ENCODE assay signal across 29 mouse cellular contexts in genomic region chr16:6906001-6906400, GRCm38 (mm10).
DNase-seq lines count a peak whose midpoint lies in the region; ATAC-seq and TF ChIP-seq lines count a peak whose summit lies in the region.
"Had no signal": no experiment of that assay in that cellular context is flagged by ENCODE, and none has a peak within 500 bp of the region (broad histone marks: within the 10 kb centered on the region; RNA-seq: fewer than 3 reads in every experiment).

No protein-coding gene starts in this region.

- DNase-seq in forebrain, embryonic 14.5 days (ENCODE audit: low spot score) = no peak
- DNase-seq in brain, embryonic 14.5 days (ENCODE audit: low read depth) = peak; percentile 35
- DNase-seq in cerebellum, adult 18-20 months = peak; percentile 46 to 71
- peak; percentile 31 to 63 for DNase-seq in cerebellum, postnatal 14 days
- no peak for DNase-seq in kidney, adult 9 months
- DNase-seq in frontal cortex, postnatal 36 days (ENCODE audit: low spot score in 2 of 2) = no peak
- DNase-seq: adrenal gland, postnatal 36 days; B cell, adult 2 months; gastrocnemius, postnatal 10 days; heart, adult 11 months; kidney, adult 8-10 months; kidney, postnatal 25 days; layer of hippocampus, adult 9-11 months; liver, embryonic 13.5 days; lung, embryonic 14.5 days had no signal

- 44% methylated on average over 2 of the region's 2 CpGs for WGBS in forebrain, embryonic 15.5 days
- WGBS in forebrain, embryonic 14.5 days = 52% methylated on average over 2 of the region's 2 CpGs

- TF ChIP-seq CTCF in brain, embryonic 14.5 days (IDR thresholded peaks at IDR 0.05; ENCODE audit: borderline replicate concordance, extremely low read depth, insufficient read depth, insufficient read length) = no peak

- peaks cover 19% of the 10 kb centered on the region for H3K4me1 ChIP-seq in forebrain, embryonic 15.5 days
- H3K4me1 ChIP-seq in forebrain, embryonic 14.5 days (ENCODE audit: control insufficient read depth, insufficient read depth, low read length) = no peaks in the 10 kb centered on the region; the same call in 1 of the 2 replicates
- H3K4me1 ChIP-seq: embryonic facial prominence, embryonic 12.5 days; forebrain, embryonic 12.5 days; hindbrain, embryonic 10.5 days; intestine, embryonic 15.5 days; limb, embryonic 13.5 days; liver, embryonic 13.5 days; megakaryocyte, embryonic 14.5 days; neural tube, embryonic 12.5 days had no signal

- TF ChIP-seq POLR2A in brain, embryonic 14.5 days (IDR thresholded peaks at IDR 0.05; ENCODE audit: borderline replicate concordance, extremely low read depth, insufficient read depth, insufficient read length, poor library complexity, severe bottlenecking) = no peak

- no peaks in the 10 kb centered on the region for H3K36me3 ChIP-seq in forebrain, embryonic 15.5 days
- H3K36me3 ChIP-seq in forebrain, embryonic 14.5 days (ENCODE audit: control insufficient read depth, insufficient read depth, low read length) = no peaks in the 10 kb centered on the region
- H3K36me3 ChIP-seq: embryonic facial prominence, embryonic 12.5 days; forebrain, embryonic 12.5 days; G1E; hindbrain, embryonic 10.5 days; intestine, embryonic 15.5 days; limb, embryonic 13.5 days; liver, embryonic 13.5 days; midbrain, embryonic 15.5 days; neural tube, embryonic 12.5 days had no signal

- ATAC-seq in forebrain, embryonic 15.5 days (replicated peaks) = no peak
- ATAC-seq in forebrain, embryonic 14.5 days = no peak
- ATAC-seq: hindbrain, embryonic 16.5 days; intestine, embryonic 15.5 days; midbrain, embryonic 15.5 days had no signal

- H3K27me3 ChIP-seq in forebrain, embryonic 15.5 days = no peaks in the 10 kb centered on the region
- H3K27me3 ChIP-seq in forebrain, embryonic 14.5 days (replicated peaks; ENCODE audit: control insufficient read depth, insufficient read depth, low read length) = no peaks in the 10 kb centered on the region
- H3K27me3 ChIP-seq: CH12.LX; embryonic facial prominence, embryonic 12.5 days; forebrain, embryonic 12.5 days; intestine, embryonic 15.5 days; limb, embryonic 13.5 days; liver, embryonic 13.5 days; megakaryocyte, embryonic 14.5 days; midbrain, embryonic 15.5 days; neural tube, embryonic 12.5 days; Patski had no signal

- H3K4me3 ChIP-seq in forebrain, embryonic 15.5 days = no peak overlapping the region
- no peak overlapping the region for H3K4me3 ChIP-seq in forebrain, embryonic 14.5 days (ENCODE audit: low read depth, low read length)
- H3K4me3 ChIP-seq: embryonic facial prominence, embryonic 12.5 days; forebrain, embryonic 12.5 days; hindbrain, embryonic 10.5 days; intestine, embryonic 15.5 days; limb, embryonic 13.5 days; liver, embryonic 13.5 days; megakaryocyte, embryonic 14.5 days; midbrain, embryonic 15.5 days; neural tube, embryonic 12.5 days had no signal

- no peak overlapping the region for H3K9ac ChIP-seq in forebrain, embryonic 15.5 days (replicated peaks)
- no peak overlapping the region for H3K9ac ChIP-seq in forebrain, embryonic 14.5 days (ENCODE audit: low read length)
- H3K9ac ChIP-seq: embryonic facial prominence, embryonic 12.5 days; forebrain, embryonic 12.5 days; intestine, embryonic 15.5 days; limb, embryonic 13.5 days; liver, embryonic 13.5 days; lung, embryonic 14.5 days; midbrain, embryonic 15.5 days; neural tube, embryonic 12.5 days had no signal

- H3K9me3 ChIP-seq in forebrain, embryonic 15.5 days = no peaks in the 10 kb centered on the region
- no peaks in the 10 kb centered on the region for H3K9me3 ChIP-seq in forebrain, embryonic 14.5 days (replicated peaks; ENCODE audit: control insufficient read depth, low read length)
- H3K9me3 ChIP-seq: embryonic facial prominence, embryonic 12.5 days; forebrain, embryonic 12.5 days; hindbrain, embryonic 10.5 days; intestine, embryonic 15.5 days; limb, embryonic 13.5 days; liver, embryonic 13.5 days; megakaryocyte, embryonic 14.5 days; midbrain, embryonic 15.5 days; neural tube, embryonic 12.5 days had no signal

- no peak overlapping the region for H3K4me2 ChIP-seq in forebrain, embryonic 15.5 days (replicated peaks)
- H3K4me2 ChIP-seq in forebrain, embryonic 14.5 days (ENCODE audit: low read length) = no peak overlapping the region
- H3K4me2 ChIP-seq: embryonic facial prominence, embryonic 12.5 days; forebrain, embryonic 12.5 days; heart, embryonic 11.5 days; intestine, embryonic 15.5 days; limb, embryonic 13.5 days; liver, embryonic 13.5 days; lung, embryonic 14.5 days; midbrain, embryonic 15.5 days; neural tube, embryonic 12.5 days had no signal

- H3K27ac ChIP-seq in forebrain, embryonic 15.5 days (replicated peaks) = peak overlapping the region; percentile 20; the same call in 1 of the 2 replicates
- no peak overlapping the region for H3K27ac ChIP-seq in forebrain, embryonic 14.5 days (ENCODE audit: low read depth, low read length)
- H3K27ac ChIP-seq: embryonic facial prominence, embryonic 12.5 days; forebrain, embryonic 12.5 days; hindbrain, embryonic 10.5 days; intestine, embryonic 15.5 days; limb, embryonic 13.5 days; liver, embryonic 13.5 days; midbrain, embryonic 15.5 days; neural tube, embryonic 12.5 days had no signal

Comparison
In these comparisons a context has a peak if more than half of its experiments do, and no peak if none do; other contexts are left out.
1. DNase-seq: peak in brain, embryonic 14.5 days (single experiment), cerebellum, adult 18-20 months (2 of 2) and cerebellum, postnatal 14 days (2 of 2); none in forebrain, embryonic 14.5 days (single experiment), kidney, adult 9 months (single experiment) and frontal cortex, postnatal 36 days (0 of 2).